Mouse (Mus musculus): ENCODE measurements around the gene Hnrnpu.

Hnrnpu gene

GRCm38 (mm10) chr1:178313039-178313597 is 24.5 kb downstream of the Hnrnpu start:
- no peak for DNase-seq (ENCODE audit: low read depth, low spot score)

- DNase-seq (ENCODE audit: low read depth, low spot score): no peak
Measured at GRCm38 (mm10) chr1:178310128-178310527, 27.5 kb downstream of the Hnrnpu start.

- DNase-seq (ENCODE audit: low read depth, low spot score): no peak
Measured at GRCm38 (mm10) chr1:178309487-178309886, 28.1 kb downstream of the Hnrnpu start.

DNA sequence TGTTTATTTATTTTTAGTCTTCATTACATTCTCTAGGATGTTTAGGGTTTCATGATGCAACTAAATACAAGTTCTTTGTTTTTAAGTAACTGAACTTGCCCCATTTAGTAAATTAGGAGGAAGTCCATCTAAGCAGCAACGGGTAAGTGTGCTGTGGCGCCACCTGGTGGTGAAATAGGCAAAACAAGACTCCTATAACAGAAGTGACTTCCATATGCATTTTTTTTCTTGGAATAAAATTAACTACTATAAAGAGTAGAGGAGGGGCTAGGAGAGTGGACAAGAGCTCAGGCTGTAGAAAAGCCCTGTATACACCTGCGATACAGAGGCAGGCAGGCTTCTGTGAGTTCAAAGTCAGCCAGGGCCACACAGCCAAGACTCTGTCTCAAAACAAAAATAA is 34.2 kb downstream of the Hnrnpu start:
- peak; percentile 76 for DNase-seq (ENCODE audit: low read depth, low spot score)

- DNase-seq (ENCODE audit: low read depth, low spot score): peak; percentile 84
Measured at GRCm38 (mm10) chr1:178301261-178301660, 36.3 kb downstream of the Hnrnpu start.

GRCm38 (mm10) chr1:178294051-178294450 is 43.5 kb downstream of the Hnrnpu start:
- no peak for DNase-seq (ENCODE audit: low read depth, low spot score)

GRCm38 (mm10) chr1:178291716-178292115 is 45.9 kb downstream of the Hnrnpu start:
- peak; percentile 72 for DNase-seq (ENCODE audit: low read depth, low spot score)

- peak; percentile 71 for DNase-seq (ENCODE audit: low read depth, low spot score)
Measured at GRCm38 (mm10) chr1:178287601-178288176, 49.9 kb downstream of the Hnrnpu start.

DNA sequence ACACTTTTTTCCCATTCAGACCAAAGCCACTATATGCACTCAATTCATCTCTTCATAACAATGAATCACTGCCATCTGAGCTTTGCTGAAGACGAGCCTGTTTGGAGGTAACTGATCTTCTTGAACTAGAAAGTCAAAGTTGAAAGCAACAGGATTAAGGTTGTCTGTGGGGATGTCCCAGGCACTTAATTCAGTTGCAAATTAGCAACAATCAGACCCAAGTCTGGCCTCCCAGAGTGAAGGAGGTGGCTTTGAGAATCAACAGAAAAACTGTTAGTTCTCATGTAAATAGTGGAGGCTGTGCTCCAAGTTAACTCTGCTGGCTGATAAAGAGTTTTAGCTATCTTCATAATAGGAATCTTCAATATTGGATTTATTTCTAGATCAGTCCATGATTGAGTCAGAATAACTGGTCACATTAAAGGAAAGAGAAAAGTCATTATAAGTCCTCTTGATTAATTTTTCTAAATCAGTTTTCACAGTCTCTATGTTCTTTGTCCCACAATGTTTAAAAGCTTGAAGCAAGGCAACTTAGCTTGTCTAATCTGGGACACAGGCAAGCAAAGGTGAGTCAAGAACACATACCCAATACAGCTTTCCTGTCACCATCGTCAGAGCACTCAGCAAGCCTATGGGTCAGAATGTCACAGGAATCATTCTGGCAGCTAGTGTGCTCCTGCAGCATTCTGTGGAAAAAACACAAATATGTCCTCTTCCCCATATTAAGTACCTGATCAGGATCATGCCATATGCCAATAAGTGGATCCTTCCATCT is 53.5 kb downstream of the Hnrnpu start:
- peak; percentile 96 for DNase-seq (ENCODE audit: low read depth, low spot score)

GRCm38 (mm10) chr1:178283314-178283713 is 54.3 kb downstream of the Hnrnpu start:
- DNase-seq (ENCODE audit: low read depth, low spot score): peak; percentile 97

DNA sequence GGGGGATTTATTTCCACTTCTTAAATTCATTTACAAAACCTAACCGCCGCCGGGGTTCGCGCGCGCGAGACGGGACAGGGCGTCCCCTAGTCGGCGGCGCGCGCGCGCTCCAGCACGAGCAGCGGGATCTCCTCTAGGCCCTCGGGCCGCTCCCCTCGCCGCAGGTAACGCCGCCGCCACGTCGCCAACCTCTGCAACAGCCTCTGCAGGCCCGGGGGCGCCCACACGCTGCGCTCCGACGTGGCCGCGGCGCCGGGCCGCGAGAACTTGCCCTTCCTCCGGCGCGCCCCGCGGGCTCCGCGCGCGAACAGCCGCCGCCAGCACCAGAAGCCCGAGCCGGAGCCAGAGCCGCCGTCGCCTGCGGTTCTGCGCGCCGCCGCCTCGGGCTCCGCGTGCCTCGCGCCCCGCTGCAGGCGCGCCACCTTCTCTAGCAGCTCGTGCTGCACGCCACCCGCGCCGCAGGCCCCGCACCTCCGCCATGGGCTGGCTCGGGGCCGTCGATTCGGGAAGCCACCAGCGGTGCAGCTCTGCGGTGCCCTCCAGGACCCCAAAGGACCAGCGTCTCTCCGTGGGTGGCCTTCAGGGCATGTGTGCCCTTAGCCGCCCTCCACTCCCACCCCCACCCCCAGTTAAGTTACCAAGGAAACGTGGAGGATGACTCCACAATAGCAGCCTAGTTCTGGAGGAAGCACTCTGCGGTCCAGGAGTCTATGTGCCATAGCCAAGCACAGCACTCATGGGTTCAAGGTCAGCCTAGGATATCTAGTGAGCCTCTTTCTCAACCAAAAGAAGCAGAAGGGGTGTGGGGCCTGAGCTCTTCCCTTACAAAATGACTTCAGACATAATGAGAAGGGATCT is 61.3 kb downstream of the Hnrnpu start:
- DNase-seq (ENCODE audit: low read depth, low spot score): peak; percentile 88

DNA sequence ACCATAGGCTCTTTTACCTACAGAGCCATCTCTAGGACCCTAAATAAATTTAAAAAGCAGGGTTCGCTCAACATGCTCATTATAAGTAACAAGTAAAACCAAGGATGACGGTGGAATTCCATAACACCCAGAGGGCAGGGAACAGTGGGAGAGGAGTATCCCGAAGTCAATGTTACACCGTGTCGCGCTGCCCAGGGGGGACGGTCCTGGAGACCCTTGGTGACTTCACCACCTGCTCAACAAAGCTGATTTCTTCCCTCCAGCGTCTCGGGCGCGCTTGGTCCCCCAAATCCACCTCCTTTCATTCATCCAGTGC is 61.9 kb downstream of the Hnrnpu start:
- no peak for DNase-seq (ENCODE audit: low read depth, low spot score)

- no peak for DNase-seq (ENCODE audit: low read depth, low spot score)
Measured at GRCm38 (mm10) chr1:178275174-178275730, 62.3 kb downstream of the Hnrnpu start.
